Mouse (Mus musculus): Measurements from ENCODE around the gene Mettl26. TPM values are rescaled to one million over a fixed set of nuclear protein-coding genes. Genes with fewer than 3 reads are reported as not detected.

The Mettl26 gene
- total RNA-seq, 4 experiments from 2014 or later = 31.4 to 37.3 (median 34.6) TPM

DNA sequence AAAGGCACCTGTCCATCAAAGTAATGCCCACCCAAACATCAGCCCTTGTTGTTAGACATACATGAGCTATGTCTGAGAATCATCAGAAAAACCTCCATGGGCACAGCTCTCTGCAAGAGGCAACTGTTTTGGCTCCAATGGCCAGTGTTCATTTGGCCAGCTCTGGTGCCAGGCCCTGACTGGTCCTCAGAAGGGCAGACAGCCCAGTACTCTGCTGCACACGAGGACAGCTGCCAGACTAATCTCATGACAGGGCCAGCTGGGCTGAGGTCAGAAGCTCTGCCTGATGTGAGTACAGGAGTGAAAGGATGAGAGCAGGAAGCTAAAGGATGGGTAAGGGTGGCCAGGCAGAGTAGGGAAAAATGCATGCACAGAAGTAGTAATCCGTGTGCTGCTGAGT, 50.5 kb downstream of the Mettl26 start:
- peak in 1 of 2 experiments; percentile 77 for DNase-seq (ENCODE audit: low spot score in 2 of 2)

Small RNA genes lying within 50 kb of the gene (microRNA-seq; reads per million reads assigned to microRNA genes)
- gene Mir3082 = 2.2 to 5.0 reads per million in 2 experiments

Other genes starting within 250 kb of the Mettl26 start
- 100 to 1,000 TPM; 125 to 148 (median 137) TPM for gene Gng13, start 157.9 kb upstream of the Mettl26 start, total RNA-seq (2022)
- 1 to 10 TPM; 1.8 to 3.1 (median 2.1) TPM for gene Chtf18, start 147.7 kb upstream of the Mettl26 start, total RNA-seq (2022)
- gene Rpusd1, start 147.4 kb upstream of the Mettl26 start, total RNA-seq (2022) = 10 to 100 TPM; 55.9 to 61.2 (median 58.2) TPM
- gene Mslnl, start 139.0 kb upstream of the Mettl26 start, total RNA-seq (2022) = 1 to 10 TPM in 1 of 4 experiments, under 1 TPM in 3; 0.30 to 1.1 (median 0.70) TPM
- 1 to 10 TPM; 2.3 to 4.9 (median 2.6) TPM for gene Msln, start 120.7 kb upstream of the Mettl26 start, total RNA-seq (2022)
- 10 to 100 TPM; 32.1 to 40.6 (median 37.2) TPM for gene Narfl, start 101.3 kb upstream of the Mettl26 start, total RNA-seq (2022)
- 100 to 1,000 TPM; 120 to 140 (median 140) TPM for gene Haghl, start 89.4 kb upstream of the Mettl26 start, total RNA-seq (2022)
- under 1 TPM in 3 of 4 experiments, not detected in 1; 0.37 to 0.84 (median 0.37) TPM for gene Ccdc78, start 88.5 kb upstream of the Mettl26 start, total RNA-seq (2022)
- gene Fam173a, start 82.2 kb upstream of the Mettl26 start, total RNA-seq (2022) = 10 to 100 TPM; 83.6 to 99.1 (median 88.6) TPM
- gene AC134908.4, start 79.4 kb upstream of the Mettl26 start, total RNA-seq (2022) = 1 to 10 TPM in 2 of 4 experiments, not detected in 2; 1.8 to 3.3 TPM
- 10 to 100 TPM; 83.0 to 89.4 (median 88.3) TPM for gene Metrn, start 77.9 kb upstream of the Mettl26 start, total RNA-seq (2022)
- gene Fbxl16, start 66.0 kb upstream of the Mettl26 start, total RNA-seq (2022) = 100 to 1,000 TPM; 603 to 725 (median 681) TPM
- 10 to 100 TPM; 22.1 to 28.5 (median 26.8) TPM for gene Wdr24, start 51.4 kb upstream of the Mettl26 start, total RNA-seq (2022)
- gene Jmjd8, start 46.2 kb upstream of the Mettl26 start, total RNA-seq (2022) = 10 to 100 TPM; 52.6 to 63.8 (median 56.4) TPM
- 100 to 1,000 TPM; 168 to 175 (median 172) TPM for gene Stub1, start 41.7 kb upstream of the Mettl26 start, total RNA-seq (2022)
- gene Rhbdl1, start 37.8 kb upstream of the Mettl26 start, total RNA-seq (2022) = 10 to 100 TPM; 32.6 to 42.3 (median 37.5) TPM
- 10 to 100 TPM; 19.4 to 25.5 (median 21.2) TPM for gene Gm20683, start 33.3 kb upstream of the Mettl26 start, total RNA-seq (2022)
- gene Rhot2, start 30.2 kb upstream of the Mettl26 start, total RNA-seq (2022) = 10 to 100 TPM; 59.9 to 86.5 (median 78.9) TPM
- gene Wdr90, start 13.6 kb upstream of the Mettl26 start, total RNA-seq (2022) = 10 to 100 TPM; 23.4 to 29.1 (median 24.5) TPM
- gene Mcrip2, start 6.3 kb upstream of the Mettl26 start, total RNA-seq (2022) = 10 to 100 TPM; 16.8 to 25.2 (median 19.0) TPM
- gene Wfikkn1, start 5.8 kb downstream of the Mettl26 start, total RNA-seq (2022) = 1 to 10 TPM; 1.4 to 3.2 (median 1.5) TPM
- gene Rab40c, start 44.7 kb downstream of the Mettl26 start, total RNA-seq (2022) = 10 to 100 TPM; 39.7 to 46.1 (median 45.1) TPM
- gene Pigq, start 69.9 kb downstream of the Mettl26 start, total RNA-seq (2022) = 100 to 1,000 TPM; 104 to 113 (median 104) TPM
- under 1 TPM; 0.41 to 0.74 (median 0.48) TPM for gene Nhlrc4, start 69.9 kb downstream of the Mettl26 start, total RNA-seq (2022)
- 1 to 10 TPM in 3 of 4 experiments, under 1 TPM in 1; 0.63 to 1.8 (median 1.4) TPM for gene A930017K11Rik, start 77.5 kb downstream of the Mettl26 start, total RNA-seq (2022)
- gene Capn15, start 110.7 kb downstream of the Mettl26 start, total RNA-seq (2022) = 10 to 100 TPM; 34.3 to 50.9 (median 46.4) TPM
- 10 to 100 TPM; 89.1 to 97.8 (median 95.8) TPM for gene Rab11fip3, start 194.5 kb downstream of the Mettl26 start, total RNA-seq (2022)
- 10 to 100 TPM; 29.1 to 35.8 (median 31.0) TPM for gene Decr2, start 215.3 kb downstream of the Mettl26 start, total RNA-seq (2022)
- gene Nme4, start 220.5 kb downstream of the Mettl26 start, total RNA-seq (2022) = 1 to 10 TPM; 2.9 to 5.5 (median 4.6) TPM
- gene Tmem8, start 238.2 kb downstream of the Mettl26 start, total RNA-seq (2022) = 10 to 100 TPM; 13.0 to 16.3 (median 15.4) TPM
- 10 to 100 TPM; 61.0 to 74.7 (median 62.8) TPM for gene Mrpl28, start 248.4 kb downstream of the Mettl26 start, total RNA-seq (2022)

Measured in left cerebral cortex, adult 8-10 months (tissue).